Mouse (Mus musculus) B cell, adult 62 days (primary cell): ENCODE measurements around the gene 9430015G10Rik. TPM values are rescaled to one million over a fixed set of nuclear protein-coding genes. Genes with fewer than 3 reads are reported as not detected.

Source experiments
- total RNA-seq: library from RNA; stranded (reverse); gene quantifications from 4 replicates; pipeline ENCODE4 v1.2.4, GENCODE M21; 2023

9430015G10Rik gene
- total RNA-seq = 52.8 to 58.1 TPM (median 55.8 TPM) in 4 replicates

GRCm38 (mm10) chr4:156109570-156110331 is at the start of gene 9430015G10Rik:
9430015G10Rik (plus strand) TSS chr4:156109982.

GRCm38 (mm10) chr4:156130436-156130835 is 20.7 kb downstream of the 9430015G10Rik start, which contains the start of gene Rnf223:
Rnf223 (plus strand) TSS chr4:156130513.

Other genes with a start within 250 kb of the 9430015G10Rik start
- 0.47 to 1.2 TPM (median 1.0 TPM) in 4 replicates for gene Tas1r3, start 246.6 kb upstream of the 9430015G10Rik start, total RNA-seq
- gene Cptp, start 240.5 kb upstream of the 9430015G10Rik start, total RNA-seq = 8.7 to 10.9 TPM (median 9.2 TPM) in 4 replicates
- 40.8 to 62.5 TPM (median 53.3 TPM) in 4 replicates for gene Ints11, start 240.4 kb upstream of the 9430015G10Rik start, total RNA-seq
- gene Pusl1, start 218.2 kb upstream of the 9430015G10Rik start, total RNA-seq = 20.2 to 29.6 TPM (median 25.4 TPM) in 4 replicates
- 56.9 to 83.6 TPM (median 66.9 TPM) in 4 replicates for gene Acap3, start 218.2 kb upstream of the 9430015G10Rik start, total RNA-seq
- gene Ube2j2, start 166.2 kb upstream of the 9430015G10Rik start, total RNA-seq = 108 to 126 TPM (median 115 TPM) in 4 replicates
- 1.3 to 4.5 TPM (median 2.2 TPM) in 4 replicates for gene C1qtnf12, start 147.7 kb upstream of the 9430015G10Rik start, total RNA-seq
- 2.3 to 2.6 TPM (median 2.6 TPM) in 4 replicates for gene B3galt6, start 117.3 kb upstream of the 9430015G10Rik start, total RNA-seq
- 113 to 137 TPM (median 123 TPM) in 4 replicates for gene Sdf4, start 117.1 kb upstream of the 9430015G10Rik start, total RNA-seq
- gene Tnfrsf4, start 96.1 kb upstream of the 9430015G10Rik start, total RNA-seq = 7.1 to 10.8 TPM (median 9.4 TPM) in 4 replicates
- gene Tnfrsf18, start 83.8 kb upstream of the 9430015G10Rik start, total RNA-seq = 11.4 to 20.8 TPM (median 16.6 TPM) in 4 replicates
- not detected in 4 replicates for gene Ttll10, start 50.6 kb upstream of the 9430015G10Rik start, total RNA-seq
- gene Rnf223, start 20.5 kb downstream of the 9430015G10Rik start, total RNA-seq = 0.45 to 1.2 TPM (median 0.82 TPM) in 4 replicates
- gene Agrn, start 87.5 kb downstream of the 9430015G10Rik start, total RNA-seq = 2.0 to 4.2 TPM (median 3.2 TPM) in 4 replicates
- 4.2 to 9.6 TPM (median 6.1 TPM) in 4 replicates for gene Isg15, start 90.8 kb downstream of the 9430015G10Rik start, total RNA-seq
- 10.1 to 11.5 TPM (median 10.2 TPM) in 4 replicates for gene AW011738, start 93.3 kb downstream of the 9430015G10Rik start, total RNA-seq
- 0.18 to 0.24 TPM (median 0.21 TPM) in 4 replicates for gene Perm1, start 105.9 kb downstream of the 9430015G10Rik start, total RNA-seq
- 37.6 to 41.1 TPM (median 38.6 TPM) in 4 replicates for gene Plekhn1, start 124.9 kb downstream of the 9430015G10Rik start, total RNA-seq
- 94.5 to 98.7 TPM (median 97.8 TPM) in 4 replicates for gene Noc2l, start 126.0 kb downstream of the 9430015G10Rik start, total RNA-seq
- gene Samd11, start 145.7 kb downstream of the 9430015G10Rik start, total RNA-seq = 7.5 to 12.3 TPM (median 10.3 TPM) in 4 replicates
- not detected in 4 replicates for gene Vmn2r-ps159, start 221.1 kb downstream of the 9430015G10Rik start, total RNA-seq